Mouse (Mus musculus) erythroblast, embryonic 14.5 days (primary cell): ENCODE data around the gene Pabpc4. TPM values are rescaled to one million over a fixed set of nuclear protein-coding genes. Genes with fewer than 3 reads are reported as not detected.

Experiments used
- H3K27me3 ChIP-seq: 2 replicates; pipeline ENCODE4 v1.6.1; 2012; ENCODE audit warnings: inconsistent platforms; ENCODE audit not compliant: control insufficient read depth
- H3K36me3 ChIP-seq: 2 replicates; pipeline ENCODE4 v1.6.1; 2012; ENCODE audit warnings: mild to moderate bottlenecking, inconsistent platforms; ENCODE audit not compliant: control insufficient read depth
- H3K4me1 ChIP-seq: 2 replicates; pipeline ENCODE4 v1.6.1; 2012; ENCODE audit warnings: inconsistent platforms; ENCODE audit not compliant: control insufficient read depth
- H3K4me3 ChIP-seq: replicated peaks from 2 replicates; pipeline ENCODE3; 2012; ENCODE audit warnings: moderate library complexity, mild to moderate bottlenecking, inconsistent platforms
- H3K9me3 ChIP-seq: 2 replicates; pipeline ENCODE4 v1.6.1; 2012; ENCODE audit warnings: low read length, inconsistent platforms, mixed read lengths; ENCODE audit not compliant: control insufficient read depth
- GATA1 ChIP-seq: IDR thresholded peaks from 2 replicates; pipeline ENCODE4 v1.6.1; 2012; ENCODE audit warnings: low read length, inconsistent platforms, mixed read lengths
- TAL1 ChIP-seq: IDR thresholded peaks from 3 replicates; pipeline ENCODE4 v1.6.1; 2012; ENCODE audit warnings: low read length, inconsistent platforms, mixed read lengths
- polyA plus RNA-seq: library from polyadenylated mRNA; stranded (reverse); fragments of >175 nt; gene quantifications from 2 replicates; pipeline ENCODE4 v1.2.3, GENCODE M21; 2012

Gene Pabpc4
- polyA plus RNA-seq = 693 and 748 TPM in 2 replicates

DNA sequence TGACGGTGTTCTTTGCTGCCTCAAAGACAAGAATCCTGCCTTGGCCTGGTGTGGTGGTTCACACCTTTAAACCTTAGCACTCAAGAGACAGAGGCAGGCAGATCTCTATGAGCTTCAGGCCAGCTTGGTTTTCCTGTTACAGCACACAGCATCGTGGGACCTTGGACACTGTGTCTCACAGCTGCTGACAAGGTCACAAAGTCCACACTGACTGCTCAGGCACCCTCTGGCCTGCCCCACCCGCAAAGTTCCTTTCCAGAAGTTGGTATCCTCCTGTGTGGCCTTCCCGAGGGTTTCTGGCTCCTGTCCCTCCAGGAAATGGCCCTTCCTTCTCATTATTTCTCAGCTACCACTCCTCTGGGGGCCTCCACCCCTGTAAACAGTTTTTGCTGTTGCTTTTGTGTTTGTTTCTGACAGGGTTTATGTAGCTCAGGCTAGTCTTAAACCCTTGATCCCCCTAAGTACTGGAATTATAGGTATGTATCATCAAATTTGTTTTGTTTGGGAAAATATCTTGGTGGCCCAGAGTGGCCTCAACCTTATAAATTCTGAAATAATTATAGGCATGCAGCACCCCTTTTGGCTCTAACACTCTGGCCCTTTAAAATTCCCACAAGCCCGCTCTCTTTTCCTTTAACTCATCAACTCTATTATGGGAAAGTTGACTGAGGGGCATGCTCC lies at the start of gene Pabpc4:
Pabpc4 (plus strand) TSS at position 631 of the 681 bp plus-strand sequence.
- no peak within 1 kb of the TSS for H3K4me3 ChIP-seq
- H3K4me1 ChIP-seq = no peaks in the 10 kb centered on the region
- no peaks in the 10 kb centered on the region for H3K9me3 ChIP-seq
- peaks cover 16% of the 10 kb centered on the region for H3K27me3 ChIP-seq
- H3K36me3 ChIP-seq = no peaks in the 10 kb centered on the region
- no peak for TF ChIP-seq TAL1

- no peaks in the 10 kb centered on the region for H3K4me1 ChIP-seq
- no peaks in the 10 kb centered on the region for H3K9me3 ChIP-seq
- TF ChIP-seq TAL1 (no peak), GATA1 (no peak)
- H3K36me3 ChIP-seq = no peaks in the 10 kb centered on the region
- no peak overlapping the region for H3K4me3 ChIP-seq
- H3K27me3 ChIP-seq = no peaks in the 10 kb centered on the region; the same call in 1 of the 2 replicates
Observed at GRCm38 (mm10) chr4:123213975-123214374, 48.2 kb upstream of the Pabpc4 start.

DNA sequence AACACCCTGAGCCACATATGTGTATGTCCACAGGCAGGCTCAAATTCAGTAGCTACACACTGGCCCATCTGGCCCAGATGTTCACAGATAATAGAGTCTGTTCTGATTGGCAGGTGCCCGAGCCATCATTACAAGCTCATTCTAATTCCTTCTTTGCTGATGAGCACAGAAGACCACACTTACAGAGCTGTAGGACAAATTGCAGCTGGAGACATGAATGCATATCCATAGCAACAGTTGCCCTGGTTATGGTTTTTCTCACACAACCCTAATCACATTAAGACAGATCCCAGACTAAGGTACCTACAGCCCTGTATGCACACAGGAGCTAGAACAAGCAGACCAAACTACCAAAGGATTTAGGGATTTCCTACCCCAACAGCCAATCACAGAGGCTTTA lies 46.8 kb upstream of the Pabpc4 start:
- Histone ChIP-seq H3K4me1 (no peaks in the 10 kb centered on the region), H3K9me3 (no peaks in the 10 kb centered on the region), H3K36me3 (no peaks in the 10 kb centered on the region), H3K4me3 (no peak overlapping the region), H3K27me3 (no peaks in the 10 kb centered on the region)
- no peak for TF ChIP-seq TAL1
- no peak for TF ChIP-seq GATA1

DNA sequence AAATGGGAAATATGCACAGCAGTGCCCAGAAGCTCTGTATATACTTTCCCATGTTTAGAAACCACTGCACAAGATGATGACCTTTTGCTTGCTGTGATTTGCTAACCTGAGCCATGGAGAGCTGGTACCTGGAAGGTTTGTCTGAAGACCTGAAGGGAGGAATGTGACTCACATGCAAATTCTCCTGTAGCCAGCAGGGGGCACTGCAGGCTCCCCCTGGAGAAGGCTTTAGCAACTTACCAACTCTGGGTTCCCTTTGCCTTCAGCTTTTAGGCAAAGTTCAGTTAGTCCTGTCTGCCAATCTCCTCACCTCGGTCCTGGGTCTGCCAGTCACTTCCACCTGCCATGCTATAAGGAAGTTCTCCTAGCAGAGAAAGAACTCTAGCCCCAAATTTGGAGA lies 45.4 kb upstream of the Pabpc4 start:
- Histone ChIP-seq H3K4me3 (no peak overlapping the region), H3K36me3 (no peaks in the 10 kb centered on the region), H3K27me3 (no peaks in the 10 kb centered on the region), H3K9me3 (no peaks in the 10 kb centered on the region), H3K4me1 (no peaks in the 10 kb centered on the region)
- TF ChIP-seq GATA1 (no peak), TAL1 (no peak)

DNA sequence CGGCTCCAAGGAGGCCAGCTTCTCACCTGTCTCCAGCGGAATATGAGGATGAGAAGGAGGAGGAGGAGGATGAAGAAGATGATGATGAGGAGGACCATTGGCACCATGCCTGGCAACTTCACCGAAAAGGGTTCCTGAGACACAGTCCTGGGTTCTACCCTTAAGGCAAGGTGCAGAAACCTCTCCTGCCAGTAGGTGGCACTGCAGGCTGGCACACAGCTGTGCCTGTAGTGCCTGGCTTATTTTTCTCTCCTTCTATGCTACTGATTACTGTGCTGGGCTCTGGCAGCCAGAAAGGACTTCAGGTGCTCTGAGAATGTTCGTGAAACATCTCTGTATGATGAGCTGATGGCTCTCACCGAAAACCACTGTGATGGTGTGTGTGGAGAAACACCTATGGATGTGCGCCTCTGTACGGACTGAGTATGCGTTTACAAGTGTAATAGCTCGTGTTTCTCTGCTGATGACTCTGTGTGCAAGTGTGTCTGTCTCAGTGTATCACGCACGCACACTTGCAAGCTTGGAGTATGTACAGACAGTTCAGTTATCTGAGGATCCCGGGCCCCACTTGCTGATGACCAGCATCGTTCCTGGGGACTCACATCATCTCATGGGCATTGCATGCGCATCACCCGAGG lies 42.3 kb upstream of the Pabpc4 start:
- H3K4me3 ChIP-seq = no peak overlapping the region
- no peaks in the 10 kb centered on the region for H3K27me3 ChIP-seq
- no peaks in the 10 kb centered on the region for H3K4me1 ChIP-seq
- H3K9me3 ChIP-seq = no peaks in the 10 kb centered on the region
- TF ChIP-seq GATA1 (no peak), TAL1 (no peak)
- no peaks in the 10 kb centered on the region for H3K36me3 ChIP-seq

- no peaks in the 10 kb centered on the region for H3K9me3 ChIP-seq
- no peaks in the 10 kb centered on the region for H3K4me1 ChIP-seq
- H3K27me3 ChIP-seq = no peaks in the 10 kb centered on the region
- no peaks in the 10 kb centered on the region for H3K36me3 ChIP-seq
- no peak overlapping the region for H3K4me3 ChIP-seq
- TF ChIP-seq TAL1 (no peak), GATA1 (no peak)
Observed at GRCm38 (mm10) chr4:123220637-123221036, 41.5 kb upstream of the Pabpc4 start.

DNA sequence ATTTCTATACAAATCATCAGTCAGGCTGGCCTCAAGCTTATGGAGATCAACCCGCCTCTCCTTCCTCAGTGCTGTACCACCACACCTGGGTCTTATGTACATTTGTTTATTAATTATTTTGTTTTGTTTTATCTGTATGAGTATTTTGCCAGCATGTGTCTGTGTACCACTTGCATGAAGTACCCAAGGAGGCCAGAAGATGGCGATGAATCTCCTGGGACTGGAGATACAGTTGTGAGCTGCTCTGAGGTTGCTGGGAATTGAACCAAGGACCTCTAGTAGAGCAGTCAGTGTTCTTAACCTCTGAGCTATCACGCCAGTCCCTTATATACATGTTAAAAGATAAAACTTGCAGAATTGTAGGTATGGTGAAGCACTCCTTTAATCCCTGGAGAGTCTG lies 38.8 kb upstream of the Pabpc4 start:
- H3K9me3 ChIP-seq = no peaks in the 10 kb centered on the region
- no peak for TF ChIP-seq TAL1
- no peak for TF ChIP-seq GATA1
- H3K27me3 ChIP-seq = no peaks in the 10 kb centered on the region
- H3K36me3 ChIP-seq = no peaks in the 10 kb centered on the region
- H3K4me1 ChIP-seq = no peaks in the 10 kb centered on the region
- no peak overlapping the region for H3K4me3 ChIP-seq

DNA sequence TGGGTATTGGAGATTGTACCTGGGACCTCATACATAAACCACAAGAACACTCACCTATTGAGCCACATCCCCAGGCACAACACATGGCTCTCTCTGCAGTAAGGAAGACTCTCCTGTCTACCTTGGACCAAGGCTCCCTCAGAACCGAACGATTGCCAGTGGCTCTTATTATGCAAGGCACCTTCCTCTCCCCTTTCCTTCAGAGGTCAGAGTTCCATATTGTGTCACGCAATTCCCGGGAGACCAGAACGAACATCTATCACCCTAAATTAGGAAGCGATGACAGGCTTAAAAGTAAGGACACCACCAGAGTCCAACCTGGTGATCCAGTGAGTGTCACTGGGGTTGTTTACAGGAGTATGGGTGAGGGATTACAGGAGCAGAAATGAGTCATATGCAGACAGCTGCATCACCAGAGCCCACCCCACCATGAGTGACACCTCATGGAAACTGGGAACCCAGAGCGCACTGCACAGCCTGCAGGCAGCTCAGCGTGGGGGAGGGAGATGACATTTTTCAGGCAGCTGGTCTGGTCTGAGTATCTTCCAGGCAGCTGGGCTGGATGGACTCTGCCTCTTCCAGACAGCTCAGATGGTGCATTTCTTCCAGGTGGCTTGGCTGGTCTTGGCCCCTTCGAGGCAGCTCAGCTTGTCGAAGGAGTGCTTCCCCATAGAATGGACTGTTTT lies 36.3 kb upstream of the Pabpc4 start:
- H3K4me3 ChIP-seq = no peak overlapping the region
- H3K4me1 ChIP-seq = no peaks in the 10 kb centered on the region
- peaks cover 7% of the 10 kb centered on the region for H3K27me3 ChIP-seq
- no peaks in the 10 kb centered on the region for H3K36me3 ChIP-seq
- H3K9me3 ChIP-seq = no peaks in the 10 kb centered on the region
- TF ChIP-seq TAL1 (no peak), GATA1 (no peak)

GRCm38 (mm10) chr4:123227707-123228106 lies 34.4 kb upstream of the Pabpc4 start:
- Histone ChIP-seq H3K4me1 (no peaks in the 10 kb centered on the region), H3K9me3 (no peaks in the 10 kb centered on the region), H3K27me3 (peaks cover 16% of the 10 kb centered on the region), H3K4me3 (no peak overlapping the region), H3K36me3 (no peaks in the 10 kb centered on the region)
- no peak for TF ChIP-seq TAL1
- no peak for TF ChIP-seq GATA1
